Mouse (Mus musculus): ENCODE data around the gene Reep6.

DNA sequence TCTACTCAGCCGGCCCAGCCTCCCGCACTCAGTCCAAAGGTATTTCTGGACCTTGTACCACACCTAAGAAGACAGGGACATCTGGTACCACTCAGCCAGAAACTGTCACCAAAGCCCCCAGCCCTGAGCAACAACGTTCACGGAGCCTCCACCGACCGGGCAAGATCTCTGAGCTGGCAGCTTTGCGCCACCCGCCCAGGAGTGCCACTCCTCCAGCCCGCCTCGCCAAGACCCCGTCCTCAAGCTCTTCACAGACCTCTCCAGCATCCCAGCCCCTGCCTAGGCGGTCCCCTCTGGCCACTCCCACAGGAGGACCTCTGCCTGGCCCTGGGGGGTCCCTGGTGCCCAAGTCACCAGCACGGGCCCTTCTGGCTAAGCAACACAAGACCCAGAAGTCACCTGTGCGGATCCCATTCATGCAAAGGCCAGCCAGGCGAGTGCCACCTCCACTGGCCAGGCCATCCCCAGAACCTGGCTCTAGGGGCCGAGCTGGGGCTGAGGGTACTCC lies 15.2 kb upstream of the Reep6 start:
- TF ChIP-seq POLR2A (IDR thresholded peaks at IDR 0.05; ENCODE audit: low read depth, low read length) (no peak), CTCF (conservative IDR thresholded peaks at IDR 0.05; ENCODE audit: insufficient read depth, insufficient read length, low read depth, low read length) (no peak)
